Mouse (Mus musculus) brain, embryonic 14.5 days (tissue): ENCODE results near the gene Magea4. TPM values are rescaled to one million over a fixed set of nuclear protein-coding genes. Genes with fewer than 3 reads are reported as not detected.

Source experiments
- DNase-seq: peaks from one replicate; pipeline ENCODE4 v3.0.0-alpha.2; 2011; ENCODE audit warnings: low read depth
- CTCF ChIP-seq: fragments of 200-500 bp; IDR thresholded peaks from 2 replicates; pipeline ENCODE4 v1.5.1; 2012; ENCODE audit warnings: inconsistent platforms, mild to moderate bottlenecking, moderate library complexity, borderline replicate concordance; ENCODE audit not compliant: insufficient read depth, insufficient read length; ENCODE audit errors: extremely low read depth
- POLR2A ChIP-seq: fragments of 200-500 bp; IDR thresholded peaks from 2 replicates; pipeline ENCODE4 v1.6.1; 2012; ENCODE audit warnings: mild to moderate bottlenecking, inconsistent platforms, borderline replicate concordance; ENCODE audit not compliant: poor library complexity, insufficient read depth, insufficient read length, severe bottlenecking; ENCODE audit errors: extremely low read depth
- polyA plus RNA-seq: library from polyadenylated mRNA; depleted of rRNA; stranded (reverse); fragments of >200 nt; gene quantifications from 2 replicates; pipeline ENCODE4 v1.2.3, GENCODE M21; 2012; rRNA removed

Gene Magea4
- polyA plus RNA-seq, result not detected in 2 replicates

DNA sequence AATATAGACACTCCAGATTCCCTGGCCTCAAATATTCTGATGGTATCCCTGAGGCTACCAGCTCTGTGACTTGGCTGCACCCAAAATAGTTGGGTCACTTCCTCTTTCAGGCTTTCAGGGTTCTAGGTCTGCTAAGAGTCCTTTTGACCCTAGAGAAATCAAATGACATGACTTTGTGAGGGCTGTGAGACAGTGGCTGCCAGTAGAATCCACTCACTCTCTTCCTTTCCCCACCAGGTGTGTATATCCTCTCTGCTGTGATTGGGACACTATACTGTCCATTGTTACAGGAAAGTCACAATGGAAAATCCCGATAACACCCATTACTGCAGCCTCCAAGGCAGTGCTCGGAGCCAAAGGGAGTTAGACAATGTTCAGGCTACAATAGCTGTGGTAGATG is at the start of gene Magea4:
Gene Magea4, plus strand, starts transcription at position 301 of the 400 bp plus-strand sequence.
- no peak for TF ChIP-seq CTCF
- no peak for TF ChIP-seq POLR2A
- no peak for DNase-seq

DNA sequence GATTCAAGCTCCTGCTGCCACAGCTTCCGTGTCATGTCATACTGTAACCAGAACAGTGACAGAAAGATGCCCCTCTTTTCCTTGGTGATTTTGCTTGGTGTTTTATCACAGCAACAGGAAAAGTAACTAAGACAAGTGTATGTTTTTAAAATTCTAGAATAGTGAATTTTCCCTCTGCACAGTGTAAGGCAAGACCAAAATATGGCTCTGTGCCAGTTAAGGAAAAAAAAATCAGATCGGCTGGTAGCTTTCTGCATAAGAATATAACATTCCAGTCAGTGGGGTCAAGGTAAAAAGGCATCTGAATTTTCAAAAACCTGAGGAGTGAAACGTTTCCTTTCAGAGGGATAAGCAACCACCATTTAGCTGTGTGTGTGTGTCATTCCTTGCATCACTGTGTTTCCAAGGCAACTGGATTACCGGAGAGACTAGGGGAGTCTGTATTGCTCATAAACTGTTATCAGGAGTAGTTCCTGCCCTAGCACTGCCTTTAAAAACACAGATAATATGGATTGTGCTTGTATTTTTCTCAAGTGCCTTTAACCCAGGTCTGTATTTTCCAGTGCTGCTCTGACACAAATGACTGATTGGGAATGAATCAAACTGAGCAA is 18.8 kb upstream of the Magea4 start:
- DNase-seq, result peak; percentile 47

DNA sequence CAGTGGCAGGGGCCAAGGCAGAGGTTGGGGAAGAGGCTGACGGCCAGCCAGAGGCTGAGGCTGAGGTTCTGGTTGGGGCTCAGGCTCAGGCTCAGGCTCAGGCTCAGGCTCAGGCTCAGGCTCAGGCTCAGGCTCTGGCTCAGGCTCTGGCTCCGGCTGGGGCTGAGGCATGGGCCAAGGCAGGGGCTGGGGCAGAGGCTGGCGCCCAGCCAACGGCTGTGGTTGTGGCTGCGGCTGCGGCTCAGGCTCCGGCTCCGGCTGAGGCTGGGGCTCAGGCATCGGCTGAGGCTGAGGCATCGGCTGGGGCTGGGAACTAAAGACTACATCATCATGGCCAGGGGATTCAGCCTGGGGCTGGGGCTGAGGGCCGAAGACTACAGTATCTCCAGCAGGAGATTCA is 48.8 kb downstream of the Magea4 start:
- TF ChIP-seq CTCF (no peak), POLR2A (no peak)
- DNase-seq, result peak; percentile 1

More for the DNA sequence above, 18.8 kb upstream of the Magea4 start:
- no peak for TF ChIP-seq CTCF
- TF ChIP-seq POLR2A, result no peak

Other genes with a start within 250 kb of the Magea4 start
- gene Fate1, start 249.0 kb upstream of the Magea4 start, polyA plus RNA-seq, result 0.10 and 0.13 TPM in 2 replicates
- 0.19 and 0.33 TPM in 2 replicates for gene Cnga2, start 230.2 kb upstream of the Magea4 start, polyA plus RNA-seq
- 2.7 and 3.0 TPM in 2 replicates for gene Gabre, start 52.8 kb downstream of the Magea4 start, polyA plus RNA-seq
- gene Magea10, start 164.8 kb downstream of the Magea4 start, polyA plus RNA-seq, result not detected in 2 replicates